Mouse (Mus musculus): Measurements from ENCODE around the gene Mrpl28.
"Not testable (repeated sequence)": the region's sequence is repeated elsewhere in the genome, so short reads cannot be mapped to it uniquely, and the experiment has no call there.

DNA sequence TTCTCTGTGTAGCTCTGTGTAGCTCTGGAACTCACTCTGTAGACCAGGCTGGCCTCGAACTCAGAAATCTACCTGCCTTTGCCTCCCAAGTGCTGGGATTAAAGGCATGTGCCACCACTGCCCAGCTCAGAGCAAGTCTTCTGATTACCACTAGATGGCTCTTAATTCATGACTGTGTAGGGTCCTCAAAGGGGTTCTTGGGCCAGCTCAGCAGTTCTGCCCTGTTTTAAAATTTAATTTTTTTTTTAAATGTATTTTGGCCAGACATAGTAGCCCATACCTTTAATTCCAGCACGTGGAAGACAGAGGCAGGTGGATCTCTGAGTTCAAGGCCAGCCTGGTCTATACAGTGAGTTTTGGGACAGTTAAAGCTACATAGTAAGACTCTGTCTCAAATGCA lies 51.9 kb downstream of the Mrpl28 start:
- not testable (repeated sequence) for TF ChIP-seq POLR2A, EP300 (IDR thresholded peaks at IDR 0.05; ENCODE audit: insufficient read depth, low read depth, low read length)
